Comparison of ENCODE assay signal across 22 mouse cellular contexts in the genomic region with DNA sequence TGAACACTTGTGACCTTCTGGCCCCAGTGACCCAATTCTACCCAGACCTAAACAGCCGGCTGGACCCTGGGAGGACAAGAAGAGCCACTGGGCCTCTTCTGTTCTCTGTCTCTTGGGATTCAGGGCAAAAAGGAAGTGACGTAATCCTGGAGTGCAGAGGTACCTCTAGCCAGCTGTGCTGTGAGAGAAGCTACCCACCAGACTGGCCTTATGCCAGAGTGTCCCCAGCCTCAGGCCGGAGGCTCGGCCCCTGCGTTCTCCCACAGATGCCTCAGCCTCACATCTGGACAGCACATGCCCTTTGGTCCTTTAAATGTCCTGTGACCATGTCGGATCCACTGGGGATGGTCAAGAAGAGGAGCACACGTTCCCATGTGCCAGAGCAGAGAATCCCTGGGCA. TPM values are rescaled to one million over a fixed set of nuclear protein-coding genes. Genes with fewer than 3 reads are reported as not detected.
DNase-seq lines count a peak whose midpoint lies in the region; ATAC-seq lines count a peak whose summit lies in the region.
"Had no signal": no experiment of that assay in that cellular context is flagged by ENCODE, and none has a peak within 500 bp of the region (broad histone marks: within the 10 kb centered on the region; RNA-seq: fewer than 3 reads in every experiment).

No protein-coding gene starts in this region.

- H3K27me3 ChIP-seq in heart, embryonic 11.5 days (ENCODE audit: control insufficient read depth, insufficient read depth, low read length), result no peaks in the 10 kb centered on the region
- no peaks in the 10 kb centered on the region for H3K27me3 ChIP-seq in limb, embryonic 13.5 days
- no peaks in the 10 kb centered on the region for H3K27me3 ChIP-seq in forebrain, embryonic 14.5 days (replicated peaks; ENCODE audit: control insufficient read depth, insufficient read depth, low read length)
- H3K27me3 ChIP-seq: CH12.LX; embryonic facial prominence, embryonic 15.5 days; heart, embryonic 13.5 days; hindbrain, embryonic 13.5 days had no signal

- DNase-seq in heart, postnatal 10 days, result no peak
- DNase-seq in retina, postnatal 1 day, result peak; percentile 38
- no peak for DNase-seq in retina, embryonic 14.5 days (ENCODE audit: low spot score)
- peak; percentile 42 for DNase-seq in embryo, embryonic 11 days
- DNase-seq in forebrain, embryonic 14.5 days (ENCODE audit: low spot score), result no peak
- DNase-seq in c-Kit-positive CD71-positive TER-119-positive erythroid progenitor cells, embryonic 14.5 days (ENCODE audit: low spot score), result no peak
- DNase-seq: adrenal gland, adult 2 months; adrenal gland, postnatal 25 days; cerebellum, adult 2 months; cerebellum, postnatal 10 days; forebrain, postnatal 0 days; gastrocnemius, postnatal 25 days; heart, postnatal 4 days had no signal

- H3K4me1 ChIP-seq in heart, embryonic 11.5 days (ENCODE audit: control insufficient read depth, insufficient read depth, low read length), result peaks cover 27% of the 10 kb centered on the region
- peaks cover 85% of the 10 kb centered on the region for H3K4me1 ChIP-seq in limb, embryonic 13.5 days
- no peaks in the 10 kb centered on the region for H3K4me1 ChIP-seq in forebrain, embryonic 14.5 days (ENCODE audit: control insufficient read depth, insufficient read depth, low read length)

- ATAC-seq in heart, embryonic 11.5 days (replicated peaks; ENCODE audit: insufficient number of reproducible peaks, low FRiP score, low TSS enrichment), result no peak; the same call in 1 of the 2 replicates
- ATAC-seq in limb, embryonic 13.5 days (ENCODE audit: low FRiP score, low read depth), result no peak
- no peak for ATAC-seq in forebrain, embryonic 14.5 days
- ATAC-seq: forebrain, postnatal 0 days; hindbrain, postnatal 0 days had no signal

- 0 out of 2 replicates have a peak overlapping the region, but pooled peaks have one; percentile 10 for H3K27ac ChIP-seq in heart, embryonic 11.5 days (ENCODE audit: low read depth, low read length)
- 0 out of 2 replicates have a peak overlapping the region, but pooled peaks have one; percentile 22 for H3K27ac ChIP-seq in limb, embryonic 13.5 days
- no peak overlapping the region for H3K27ac ChIP-seq in forebrain, embryonic 14.5 days (ENCODE audit: low read depth, low read length)
- H3K27ac ChIP-seq: embryonic facial prominence, embryonic 15.5 days; heart, embryonic 13.5 days; hindbrain, embryonic 13.5 days; hindbrain, postnatal 0 days had no signal

- H3K4me3 ChIP-seq in heart, embryonic 11.5 days (ENCODE audit: low read depth, low read length), result no peak overlapping the region
- no peak overlapping the region for H3K4me3 ChIP-seq in limb, embryonic 13.5 days
- H3K4me3 ChIP-seq in forebrain, embryonic 14.5 days (ENCODE audit: low read depth, low read length), result no peak overlapping the region
- H3K4me3 ChIP-seq: embryonic facial prominence, embryonic 15.5 days; erythroblast, embryonic 14.5 days; heart, embryonic 13.5 days; hindbrain, embryonic 13.5 days had no signal

- H3K9me3 ChIP-seq in heart, embryonic 11.5 days (replicated peaks; ENCODE audit: control insufficient read depth, low read length), result no peaks in the 10 kb centered on the region
- H3K9me3 ChIP-seq in limb, embryonic 13.5 days, result no peaks in the 10 kb centered on the region
- H3K9me3 ChIP-seq in forebrain, embryonic 14.5 days (replicated peaks; ENCODE audit: control insufficient read depth, low read length), result no peaks in the 10 kb centered on the region
- H3K9me3 ChIP-seq: embryonic facial prominence, embryonic 15.5 days; heart, embryonic 13.5 days; hindbrain, embryonic 13.5 days had no signal

- H3K36me3 ChIP-seq in heart, embryonic 11.5 days (ENCODE audit: control insufficient read depth, insufficient read depth, low read length), result no peaks in the 10 kb centered on the region
- peaks cover 10% of the 10 kb centered on the region; the same call in 1 of the 2 replicates for H3K36me3 ChIP-seq in limb, embryonic 13.5 days
- H3K36me3 ChIP-seq in forebrain, embryonic 14.5 days (ENCODE audit: control insufficient read depth, insufficient read depth, low read length), result no peaks in the 10 kb centered on the region
- H3K36me3 ChIP-seq: hindbrain, embryonic 13.5 days had no signal

- 68% methylated on average over 7 of the region's 7 CpGs for WGBS in heart, embryonic 11.5 days (ENCODE audit: insufficient replicate concordance)
- 18% methylated on average over 7 of the region's 7 CpGs for WGBS in limb, embryonic 13.5 days
- WGBS in forebrain, embryonic 14.5 days, result 78% methylated on average over 7 of the region's 7 CpGs

- intact Hi-C loops in heart, postnatal 10 days (cut with DNase I), result no loop called here

- H3K4me2 ChIP-seq in heart, embryonic 11.5 days, result no peak overlapping the region
- H3K4me2 ChIP-seq in limb, embryonic 13.5 days (replicated peaks), result no peak overlapping the region
- H3K4me2 ChIP-seq in forebrain, embryonic 14.5 days (ENCODE audit: low read length), result no peak overlapping the region
- H3K4me2 ChIP-seq: embryonic facial prominence, embryonic 15.5 days; heart, embryonic 13.5 days; hindbrain, embryonic 13.5 days had no signal

- H3K9ac ChIP-seq in heart, embryonic 11.5 days (ENCODE audit: low read depth, low read length), result no peak overlapping the region
- no peak overlapping the region for H3K9ac ChIP-seq in limb, embryonic 13.5 days
- no peak overlapping the region for H3K9ac ChIP-seq in forebrain, embryonic 14.5 days (ENCODE audit: low read length)
- H3K9ac ChIP-seq: embryonic facial prominence, embryonic 15.5 days; forebrain, postnatal 0 days; heart, embryonic 13.5 days; hindbrain, embryonic 13.5 days had no signal

RNA-seq across cellular contexts. Expression of a gene that starts 54.3 kb away (rescaled TPM):
- polyA plus RNA-seq in heart, embryonic 11.5 days (2014; fragmentation: Nextera tagmentation; extraction: Ambion mirVana), result 66.2 and 81.8 TPM in 2 replicates
- 1 to 10 TPM; 4.0 to 4.6 TPM for total RNA-seq in heart, postnatal 10 days (2021)
- polyA plus RNA-seq in limb, embryonic 13.5 days (2015; fragmentation: Nextera tagmentation; extraction: Ambion mirVana), result 32.5 and 33.7 TPM in 2 replicates
- 8.7 and 11.4 TPM in 2 replicates for polyA plus RNA-seq in forebrain, embryonic 14.5 days (2014; fragmentation: Nextera tagmentation; extraction: Ambion mirVana)
- total RNA-seq: granulocyte monocyte progenitor cell, adult 5-6 weeks had no signal
- polyA plus RNA-seq: erythroblast, embryonic 14.5 days had no signal

Comparison
In these comparisons a context has a peak if more than half of its experiments do, and no peak if none do; other contexts are left out.
1. DNase-seq: peak in retina, postnatal 1 day (single experiment) and embryo, embryonic 11 days (single experiment); none in heart, postnatal 10 days (0 of 2), retina, embryonic 14.5 days (single experiment), forebrain, embryonic 14.5 days (single experiment) and c-Kit-positive CD71-positive TER-119-positive erythroid progenitor cells, embryonic 14.5 days (single experiment).